Mouse (Mus musculus) right cerebral cortex, postnatal 10 days (tissue): ENCODE data around the gene Olfr251.
"Not testable (repeated sequence)": the region's sequence is repeated elsewhere in the genome, so short reads cannot be mapped to it uniquely, and the experiment has no call there.

Experiments
- DNase-seq, 2 experiments: peaks; one replicate each; pipeline ENCODE4 v3.0.0; 2021; ENCODE audit warnings: low spot score in 2 of 2

Gene Olfr251

GRCm38 (mm10) chr9:38376786-38377185, at the start of gene Olfr251:
Olfr251 (plus strand) TSS chr9:38377086.
- DNase-seq: no peak

DNA sequence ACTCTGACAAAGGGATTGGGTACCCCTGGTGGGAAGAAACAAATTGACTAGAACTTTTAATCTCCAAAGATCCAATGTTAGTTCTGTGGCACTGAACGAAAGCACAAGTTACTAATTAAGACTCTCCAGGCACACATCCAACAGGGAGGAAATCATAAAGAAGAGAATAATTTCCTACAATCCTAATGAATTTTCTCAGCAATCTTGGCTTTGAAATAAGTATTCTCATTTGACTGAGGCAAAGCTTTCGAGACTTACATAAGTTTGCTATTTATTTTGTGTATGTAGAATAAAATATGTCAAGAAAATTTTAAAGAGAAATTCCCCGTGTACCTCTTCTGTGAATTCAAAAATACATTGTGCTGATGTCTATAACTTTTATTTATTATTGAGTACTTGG, 48.1 kb upstream of the Olfr251 start, which contains the start of gene Olfr25:
Gene Olfr25 (plus strand): TSS at position 301 of the 400 bp plus-strand sequence.
- no peak for DNase-seq

DNA sequence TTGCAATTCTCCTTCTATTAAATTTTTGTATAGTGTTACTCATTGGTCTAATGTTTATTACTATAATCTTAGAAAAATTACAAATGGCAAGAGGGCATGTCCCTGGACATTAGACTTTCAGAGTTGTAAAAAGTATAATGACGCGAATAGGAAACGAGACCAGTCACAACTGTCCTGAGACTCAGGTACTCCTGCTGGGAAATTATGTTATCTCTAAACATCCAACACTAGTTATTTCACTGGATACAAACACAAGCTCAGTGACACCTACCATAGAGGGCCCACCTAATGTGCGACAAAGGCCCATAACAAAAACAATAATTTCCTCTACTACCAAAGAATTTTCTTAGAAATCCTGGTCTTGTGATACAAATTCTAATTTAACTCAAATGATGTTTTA, 28.8 kb upstream of the Olfr251 start, which contains the start of gene Olfr898:
Gene Olfr898 (plus strand): TSS at position 301 of the 400 bp plus-strand sequence.
- no peak for DNase-seq

DNA sequence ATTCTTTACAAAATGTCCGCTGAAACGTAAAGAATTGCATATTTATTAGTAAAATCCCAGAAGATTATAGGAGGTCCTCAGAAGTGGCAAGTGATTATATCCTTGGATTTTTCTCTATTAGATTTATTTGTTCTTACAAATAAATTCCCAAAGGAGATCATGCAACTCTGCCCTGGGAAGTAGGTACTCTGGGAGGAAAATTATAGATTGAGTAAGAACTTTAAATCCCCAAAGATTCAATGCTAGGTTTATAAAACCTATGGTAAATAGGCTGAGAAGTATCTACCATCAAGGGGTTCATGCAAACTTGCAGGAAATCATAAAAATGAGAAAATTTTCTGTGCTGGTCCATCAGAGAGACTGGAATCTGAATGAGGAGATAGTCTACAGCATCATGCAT, 10.3 kb upstream of the Olfr251 start, which contains the start of gene Olfr250:
Gene Olfr250 (plus strand): TSS at position 301 of the 400 bp plus-strand sequence.
- no peak for DNase-seq

DNA sequence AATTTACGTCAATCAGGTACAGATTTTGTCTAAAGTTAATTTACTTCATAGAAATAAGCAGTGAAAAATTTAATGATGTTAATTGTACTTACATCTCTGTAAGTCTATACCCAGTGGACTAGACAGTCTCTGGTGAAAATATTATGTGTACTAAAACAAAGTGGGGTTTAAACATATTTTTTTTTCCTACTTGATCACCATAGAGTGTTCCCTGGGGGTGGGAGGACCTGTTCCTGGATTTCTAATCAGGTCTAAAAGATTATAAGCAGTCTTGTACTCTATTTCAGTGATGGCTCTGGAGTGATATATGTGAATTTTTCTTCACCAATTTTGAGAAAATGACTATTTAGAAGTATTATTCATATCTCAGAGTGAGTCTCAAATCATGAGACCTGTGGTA, 24.5 kb downstream of the Olfr251 start, which contains the start of gene Olfr147:
Gene Olfr147 (plus strand): TSS at position 301 of the 400 bp plus-strand sequence.
- no peak for DNase-seq

- DNase-seq: not testable (repeated sequence)
Observed at GRCm38 (mm10) chr9:38407502-38407901, 30.6 kb downstream of the Olfr251 start.

DNA sequence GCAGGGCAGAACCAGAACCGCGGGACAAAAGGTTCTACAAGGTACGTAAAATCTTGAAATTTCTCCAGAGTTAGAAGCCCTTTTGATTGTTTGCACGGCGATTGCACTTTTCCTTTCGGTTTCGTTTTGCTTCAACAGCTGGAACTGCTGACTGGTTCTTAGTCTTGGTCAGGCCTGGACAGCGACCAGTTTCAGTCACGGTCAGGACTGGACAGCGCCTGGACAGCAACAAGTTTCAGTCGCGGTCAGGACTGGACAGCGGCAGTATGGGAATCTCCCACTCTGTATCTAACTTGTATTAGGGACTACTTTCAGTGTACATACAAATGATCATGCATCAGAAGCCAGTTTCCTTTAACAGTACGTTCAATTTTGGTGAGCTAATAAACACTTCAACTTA, 36.6 kb downstream of the Olfr251 start:
- DNase-seq: not testable (repeated sequence)

DNA sequence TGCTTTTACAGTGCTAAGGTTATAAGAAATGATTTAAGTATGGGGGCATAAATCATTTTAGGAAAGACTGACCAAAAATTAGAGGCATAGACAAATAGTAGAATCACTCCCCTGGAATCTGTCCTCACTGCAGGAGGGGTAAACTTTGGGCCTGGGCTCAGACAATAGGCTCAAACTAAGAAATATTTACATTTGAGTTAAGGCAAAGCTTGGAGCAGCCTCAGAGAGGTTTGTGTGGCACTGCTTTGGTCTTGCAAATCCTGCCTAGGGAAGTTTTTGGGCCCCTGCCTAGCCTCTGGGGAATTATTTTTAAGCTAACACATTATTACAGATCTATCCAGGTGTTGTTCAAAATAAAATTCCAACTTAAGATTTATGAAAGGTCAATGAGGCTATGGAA, 46.9 kb downstream of the Olfr251 start:
- no peak for DNase-seq

- no peak for DNase-seq
Observed at GRCm38 (mm10) chr9:38427026-38427425, 50.1 kb downstream of the Olfr251 start.

- no peak for DNase-seq
Observed at GRCm38 (mm10) chr9:38429155-38429554, 52.3 kb downstream of the Olfr251 start, which contains the start of gene Olfr901. Olfr901 (plus strand) TSS chr9:38429455.
